8 mouse cellular contexts compared by ENCODE assay signal in genomic region chr9:70207151-70207831, GRCm38 (mm10). TPM values are rescaled to one million over a fixed set of nuclear protein-coding genes. Genes with fewer than 3 reads are reported as not detected.
DNase-seq lines count a peak whose midpoint lies in the region; ATAC-seq and TF ChIP-seq lines count a peak whose summit lies in the region.

TSS of gene Myo1e (plus strand) at chr9:70207350.

- peaks cover 2% of the 10 kb centered on the region; the same call in 1 of the 2 replicates for H3K79me2 ChIP-seq in heart, adult 2 months (replicated peaks; ENCODE audit: control insufficient read depth, insufficient read depth, low read length)

- no peaks in the 10 kb centered on the region for H3K36me3 ChIP-seq in embryonic facial prominence, embryonic 12.5 days
- H3K36me3 ChIP-seq in heart, adult 2 months (ENCODE audit: control insufficient read depth, insufficient read depth, low read length) = no peaks in the 10 kb centered on the region
- no peaks in the 10 kb centered on the region for H3K36me3 ChIP-seq in kidney, adult 2 months (ENCODE audit: control insufficient read depth, insufficient read depth, low read length)
- H3K36me3 ChIP-seq in limb, embryonic 11.5 days (ENCODE audit: control insufficient read depth, insufficient read depth, low read length) = no peaks in the 10 kb centered on the region
- H3K36me3 ChIP-seq in midbrain, embryonic 13.5 days = no peaks in the 10 kb centered on the region
- H3K36me3 ChIP-seq in small intestine, adult 2 months (ENCODE audit: control insufficient read depth, insufficient read depth, low read length) = no peaks in the 10 kb centered on the region

- H3K27ac ChIP-seq in embryonic facial prominence, embryonic 12.5 days = peak within 1 kb of the TSS; percentile 88
- peak within 1 kb of the TSS; percentile 98 for H3K27ac ChIP-seq in heart, adult 2 months
- peak within 1 kb of the TSS; percentile 81 for H3K27ac ChIP-seq in kidney, adult 2 months (ENCODE audit: insufficient read depth, low read depth, low read length)
- peak within 1 kb of the TSS; percentile 70 for H3K27ac ChIP-seq in limb, embryonic 11.5 days (replicated peaks; ENCODE audit: low read depth, low read length)
- 0 out of 2 replicates have a peak within 1 kb of the TSS, but pooled peaks have one; percentile 1 for H3K27ac ChIP-seq in midbrain, embryonic 13.5 days
- peak within 1 kb of the TSS; percentile 86 for H3K27ac ChIP-seq in small intestine, adult 2 months (ENCODE audit: insufficient read depth, low read depth, low read length)

- ATAC-seq in embryonic facial prominence, embryonic 12.5 days (ENCODE audit: insufficient number of reproducible peaks, insufficient read depth, low FRiP score, low TSS enrichment) = peak; percentile 91
- ATAC-seq in limb, embryonic 11.5 days (ENCODE audit: insufficient number of reproducible peaks, low FRiP score, low TSS enrichment, low read depth) = peak; percentile 90
- peak; percentile 97 for ATAC-seq in midbrain, embryonic 13.5 days

- TF ChIP-seq CTCF in heart, adult 2 months (IDR thresholded peaks at IDR 0.05) = no peak
- TF ChIP-seq CTCF in kidney, adult 2 months (conservative IDR thresholded peaks at IDR 0.05; ENCODE audit: insufficient read depth, insufficient read length, low read depth, low read length) = no peak
- no peak for TF ChIP-seq CTCF in small intestine, adult 2 months (IDR thresholded peaks at IDR 0.05; ENCODE audit: extremely low read depth, insufficient read length, insufficient replicate concordance, low read depth, low read length)

- peak; percentile 36; the same call in 1 of the 2 replicates for TF ChIP-seq EP300 in heart, adult 2 months (IDR thresholded peaks at IDR 0.05; ENCODE audit: insufficient read depth, low read depth, low read length)

- peaks cover 6% of the 10 kb centered on the region; the same call in 1 of the 2 replicates for H3K9me3 ChIP-seq in embryonic facial prominence, embryonic 12.5 days
- H3K9me3 ChIP-seq in limb, embryonic 11.5 days (ENCODE audit: control insufficient read depth, low read length) = no peaks in the 10 kb centered on the region
- H3K9me3 ChIP-seq in midbrain, embryonic 13.5 days = no peaks in the 10 kb centered on the region

- H3K4me3 ChIP-seq in embryonic facial prominence, embryonic 12.5 days = peak within 1 kb of the TSS; percentile 78
- H3K4me3 ChIP-seq in heart, adult 2 months = peak within 1 kb of the TSS; percentile 89
- H3K4me3 ChIP-seq in kidney, adult 2 months (ENCODE audit: insufficient read depth, low read depth, low read length) = peak within 1 kb of the TSS; percentile 76
- peak within 1 kb of the TSS; percentile 73 for H3K4me3 ChIP-seq in limb, embryonic 11.5 days (ENCODE audit: low read depth, low read length)
- H3K4me3 ChIP-seq in midbrain, embryonic 13.5 days (replicated peaks) = peak within 1 kb of the TSS; percentile 55
- H3K4me3 ChIP-seq in small intestine, adult 2 months (ENCODE audit: low read depth, low read length) = peak within 1 kb of the TSS; percentile 78

- DNase-seq in adrenal gland, postnatal 36 days = peak; percentile 92 to 93
- DNase-seq in heart, adult 2 months = peak; percentile 88 to 93
- DNase-seq in kidney, adult 2 months = peak; percentile 98
- DNase-seq in limb, embryonic 11.5 days (ENCODE audit: low spot score) = peak; percentile 88
- DNase-seq in MN1 (ENCODE audit: low spot score) = no peak

- H3K4me1 ChIP-seq in embryonic facial prominence, embryonic 12.5 days = no peaks in the 10 kb centered on the region; the same call in 1 of the 2 replicates
- H3K4me1 ChIP-seq in heart, adult 2 months (ENCODE audit: control insufficient read depth, insufficient read depth, low read length) = peaks cover 6% of the 10 kb centered on the region
- peaks cover 6% of the 10 kb centered on the region; the same call in 1 of the 2 replicates for H3K4me1 ChIP-seq in kidney, adult 2 months (ENCODE audit: control insufficient read depth, insufficient read depth, low read length)
- no peaks in the 10 kb centered on the region; the same call in 1 of the 2 replicates for H3K4me1 ChIP-seq in limb, embryonic 11.5 days (ENCODE audit: control insufficient read depth, insufficient read depth, low read length)
- peaks cover 15% of the 10 kb centered on the region for H3K4me1 ChIP-seq in midbrain, embryonic 13.5 days (replicated peaks)
- peaks cover 11% of the 10 kb centered on the region for H3K4me1 ChIP-seq in small intestine, adult 2 months (ENCODE audit: control insufficient read depth, insufficient read depth, insufficient read length, low read length)

- peak within 1 kb of the TSS; percentile 83 for H3K9ac ChIP-seq in embryonic facial prominence, embryonic 12.5 days
- H3K9ac ChIP-seq in heart, adult 2 months (ENCODE audit: low read depth, low read length) = peak within 1 kb of the TSS; percentile 76
- H3K9ac ChIP-seq in limb, embryonic 11.5 days (ENCODE audit: low read length) = peak within 1 kb of the TSS; percentile 75
- H3K9ac ChIP-seq in midbrain, embryonic 13.5 days (replicated peaks) = peak within 1 kb of the TSS; percentile 60

- intact Hi-C loops in heart, adult 2 months (cut with DNase I) = loop anchor here (1.0 to 2.0 kb wide), 3 partner anchors 53 to 296 kb away; partner anchors contain the start of gene Rnf111

- H3K27me3 ChIP-seq in embryonic facial prominence, embryonic 12.5 days = no peaks in the 10 kb centered on the region
- no peaks in the 10 kb centered on the region for H3K27me3 ChIP-seq in heart, adult 2 months (ENCODE audit: control insufficient read depth, insufficient read depth, low read length)
- no peaks in the 10 kb centered on the region for H3K27me3 ChIP-seq in kidney, adult 2 months (replicated peaks; ENCODE audit: control insufficient read depth, insufficient read depth, low read length)
- H3K27me3 ChIP-seq in limb, embryonic 11.5 days (ENCODE audit: control insufficient read depth, insufficient read depth, low read length) = no peaks in the 10 kb centered on the region
- peaks cover 9% of the 10 kb centered on the region; the same call in 1 of the 2 replicates for H3K27me3 ChIP-seq in midbrain, embryonic 13.5 days
- H3K27me3 ChIP-seq in small intestine, adult 2 months (ENCODE audit: control insufficient read depth, insufficient read depth, low read length) = no peaks in the 10 kb centered on the region

- WGBS in embryonic facial prominence, embryonic 12.5 days = under 1% methylated on average over 43 of the region's 43 CpGs
- under 1% methylated on average over 43 of the region's 43 CpGs for WGBS in heart, adult 2 months
- under 1% methylated on average over 43 of the region's 43 CpGs for WGBS in kidney, adult 2 months
- WGBS in limb, embryonic 11.5 days = 0% methylated on average over 43 of the region's 43 CpGs
- WGBS in midbrain, embryonic 13.5 days = 0% methylated on average over 43 of the region's 43 CpGs
- under 1% methylated on average over 43 of the region's 43 CpGs for WGBS in small intestine, adult 2 months

- peak; percentile 97 for TF ChIP-seq POLR2A in heart, adult 2 months (IDR thresholded peaks at IDR 0.05; ENCODE audit: insufficient read depth, low read depth, low read length)
- peak; percentile 85 for TF ChIP-seq POLR2A in kidney, adult 2 months (IDR thresholded peaks at IDR 0.05; ENCODE audit: low read depth, low read length)
- TF ChIP-seq POLR2A in small intestine, adult 2 months (IDR thresholded peaks at IDR 0.05; ENCODE audit: low read depth, low read length) = peak; percentile 97

- H3K4me2 ChIP-seq in embryonic facial prominence, embryonic 12.5 days (replicated peaks) = peak within 1 kb of the TSS; percentile 95
- H3K4me2 ChIP-seq in limb, embryonic 11.5 days (ENCODE audit: low read depth, severe bottlenecking) = peak within 1 kb of the TSS; percentile 100
- peak within 1 kb of the TSS; percentile 85 for H3K4me2 ChIP-seq in midbrain, embryonic 13.5 days (replicated peaks)

RNA-seq across cellular contexts. Expression of gene Myo1e, which starts in this region (rescaled TPM):
- total RNA-seq in adrenal gland, postnatal 36 days (2021) = 10 to 100 TPM; 20.6 to 26.8 TPM
- 19.6 and 21.0 TPM in 2 replicates for polyA plus RNA-seq in embryonic facial prominence, embryonic 12.5 days (2016; fragmentation: Nextera tagmentation; extraction: Ambion mirVana)
- 10 to 100 TPM in 1 of 2 experiments, 1 to 10 TPM in 1; 8.5 to 11.3 TPM for total RNA-seq in heart, adult 2 months (2021)
- 3.9 and 5.8 TPM in 2 replicates for polyA plus RNA-seq in heart, adult 2 months (2012; rRNA removed)
- polyA plus RNA-seq in kidney, adult 2 months (2012; rRNA removed) = 13.1 and 14.5 TPM in 2 replicates
- polyA plus RNA-seq in limb, embryonic 11.5 days (2014; fragmentation: Nextera tagmentation; extraction: Ambion mirVana) = 16.9 and 18.0 TPM in 2 replicates
- 6.0 and 6.1 TPM in 2 replicates for polyA plus RNA-seq in midbrain, embryonic 13.5 days (2015; fragmentation: Nextera tagmentation; extraction: Ambion mirVana)
- polyA plus RNA-seq in small intestine, adult 2 months (2012; rRNA removed) = 7.1 and 19.5 TPM in 2 replicates

Comparison
In these comparisons a context has a peak if more than half of its experiments do, and no peak if none do; other contexts are left out.
1. H3K27ac ChIP-seq: peak in every context shown above with its lines; median percentile 98 in heart, adult 2 months; 88 in embryonic facial prominence, embryonic 12.5 days; 86 in small intestine, adult 2 months; 81 in kidney, adult 2 months; 70 in limb, embryonic 11.5 days; 1 in midbrain, embryonic 13.5 days.